Mouse (Mus musculus): Measurements from ENCODE around the gene 4930404H24Rik. TPM values are rescaled to one million over a fixed set of nuclear protein-coding genes. Genes with fewer than 3 reads are reported as not detected.

The 4930404H24Rik gene
- polyA plus RNA-seq, 1 experiment from 2014 or later: not detected

GRCm38 (mm10) chr2:153469764-153470163 is 22.8 kb upstream of the 4930404H24Rik start:
- 34% methylated on average over 4 of the region's 4 CpGs for WGBS
- no peaks in the 10 kb centered on the region for H3K27me3 ChIP-seq (replicated peaks; ENCODE audit: control insufficient read depth, insufficient read depth, low read length)
- H3K27ac ChIP-seq (replicated peaks; ENCODE audit: low read depth, low read length): no peak overlapping the region
- H3K4me2 ChIP-seq (ENCODE audit: low read depth, low read length): no peak overlapping the region
- no peak overlapping the region for H3K9ac ChIP-seq (ENCODE audit: low read depth, low read length)
- no peaks in the 10 kb centered on the region for H3K36me3 ChIP-seq (ENCODE audit: control insufficient read depth, insufficient read depth, low read length)
- peak; percentile 53; the same call in 1 of the 2 replicates for ATAC-seq (ENCODE audit: low read depth)
- no peak for DNase-seq (ENCODE audit: low spot score)
- H3K4me3 ChIP-seq (ENCODE audit: low read depth, low read length): no peak overlapping the region
- no peaks in the 10 kb centered on the region for H3K9me3 ChIP-seq (ENCODE audit: control insufficient read depth, low read length)
- peaks cover 11% of the 10 kb centered on the region; the same call in 1 of the 2 replicates for H3K4me1 ChIP-seq (ENCODE audit: control insufficient read depth, insufficient read depth, low read length)

- no peak overlapping the region for H3K9ac ChIP-seq (ENCODE audit: low read depth, low read length)
- no peaks in the 10 kb centered on the region for H3K36me3 ChIP-seq (ENCODE audit: control insufficient read depth, insufficient read depth, low read length)
- H3K27ac ChIP-seq (replicated peaks; ENCODE audit: low read depth, low read length): no peak overlapping the region
- DNase-seq (ENCODE audit: low spot score): no peak
- H3K4me2 ChIP-seq (ENCODE audit: low read depth, low read length): no peak overlapping the region
- H3K27me3 ChIP-seq (replicated peaks; ENCODE audit: control insufficient read depth, insufficient read depth, low read length): no peaks in the 10 kb centered on the region
- peaks cover 19% of the 10 kb centered on the region for H3K4me1 ChIP-seq (ENCODE audit: control insufficient read depth, insufficient read depth, low read length)
- WGBS: 28% methylated on average over 3 of the region's 3 CpGs
- H3K4me3 ChIP-seq (ENCODE audit: low read depth, low read length): no peak overlapping the region
- H3K9me3 ChIP-seq (ENCODE audit: control insufficient read depth, low read length): no peaks in the 10 kb centered on the region
- peak; percentile 73; the same call in 1 of the 2 replicates for ATAC-seq (ENCODE audit: low read depth)
Observed at GRCm38 (mm10) chr2:153470983-153471382, 21.6 kb upstream of the 4930404H24Rik start.

- Histone ChIP-seq H3K27ac (replicated peaks; ENCODE audit: low read depth, low read length) (peak overlapping the region; percentile 41; the same call in 1 of the 2 replicates), H3K9ac (ENCODE audit: low read depth, low read length) (no peak overlapping the region), H3K36me3 (ENCODE audit: control insufficient read depth, insufficient read depth, low read length) (no peaks in the 10 kb centered on the region), H3K4me3 (ENCODE audit: low read depth, low read length) (no peak overlapping the region), H3K9me3 (ENCODE audit: control insufficient read depth, low read length) (no peaks in the 10 kb centered on the region), H3K4me1 (ENCODE audit: control insufficient read depth, insufficient read depth, low read length) (peaks cover 12% of the 10 kb centered on the region), H3K4me2 (ENCODE audit: low read depth, low read length) (no peak overlapping the region), H3K27me3 (replicated peaks; ENCODE audit: control insufficient read depth, insufficient read depth, low read length) (no peaks in the 10 kb centered on the region)
- ATAC-seq (ENCODE audit: low read depth) (no peak), DNase-seq (ENCODE audit: low spot score) (peak; percentile 78)
- 15% methylated on average over 4 of the region's 4 CpGs for WGBS
Observed at GRCm38 (mm10) chr2:153475114-153476112, 17.2 kb upstream of the 4930404H24Rik start.

- Histone ChIP-seq H3K9me3 (ENCODE audit: control insufficient read depth, low read length) (no peaks in the 10 kb centered on the region), H3K27ac (replicated peaks; ENCODE audit: low read depth, low read length) (no peak overlapping the region)
Observed at GRCm38 (mm10) chr2:153478583-153478982, 14.0 kb upstream of the 4930404H24Rik start.

GRCm38 (mm10) chr2:153479486-153479885 is 13.1 kb upstream of the 4930404H24Rik start:
- Histone ChIP-seq H3K27me3 (replicated peaks; ENCODE audit: control insufficient read depth, insufficient read depth, low read length) (no peaks in the 10 kb centered on the region), H3K4me3 (ENCODE audit: low read depth, low read length) (no peak overlapping the region), H3K4me1 (ENCODE audit: control insufficient read depth, insufficient read depth, low read length) (peaks cover 24% of the 10 kb centered on the region), H3K36me3 (ENCODE audit: control insufficient read depth, insufficient read depth, low read length) (no peaks in the 10 kb centered on the region), H3K9ac (ENCODE audit: low read depth, low read length) (no peak overlapping the region), H3K9me3 (ENCODE audit: control insufficient read depth, low read length) (no peaks in the 10 kb centered on the region), H3K4me2 (ENCODE audit: low read depth, low read length) (no peak overlapping the region), H3K27ac (replicated peaks; ENCODE audit: low read depth, low read length) (no peak overlapping the region)
- no peak for ATAC-seq (ENCODE audit: low read depth)
- DNase-seq (ENCODE audit: low spot score): no peak
- 100% methylated on average over 1 of the region's 1 CpGs for WGBS

More at GRCm38 (mm10) chr2:153478583-153478982, 14.0 kb upstream of the 4930404H24Rik start:
- Histone ChIP-seq H3K36me3 (ENCODE audit: control insufficient read depth, insufficient read depth, low read length) (no peaks in the 10 kb centered on the region), H3K4me2 (ENCODE audit: low read depth, low read length) (no peak overlapping the region), H3K4me1 (ENCODE audit: control insufficient read depth, insufficient read depth, low read length) (peaks cover 16% of the 10 kb centered on the region), H3K9ac (ENCODE audit: low read depth, low read length) (no peak overlapping the region), H3K4me3 (ENCODE audit: low read depth, low read length) (no peak overlapping the region), H3K27me3 (replicated peaks; ENCODE audit: control insufficient read depth, insufficient read depth, low read length) (no peaks in the 10 kb centered on the region)
- 11% methylated on average over 4 of the region's 4 CpGs for WGBS
- peak; percentile 84 for ATAC-seq (ENCODE audit: low read depth)
- peak; percentile 71 for DNase-seq (ENCODE audit: low spot score)

- no peaks in the 10 kb centered on the region for H3K9me3 ChIP-seq (ENCODE audit: control insufficient read depth, low read length)
- DNase-seq (ENCODE audit: low spot score) (no peak), ATAC-seq (ENCODE audit: low read depth) (no peak)
- no peak overlapping the region for H3K4me3 ChIP-seq (ENCODE audit: low read depth, low read length)
- no peaks in the 10 kb centered on the region for H3K36me3 ChIP-seq (ENCODE audit: control insufficient read depth, insufficient read depth, low read length)
- no peak overlapping the region for H3K27ac ChIP-seq (replicated peaks; ENCODE audit: low read depth, low read length)
- WGBS: 58% methylated on average over 7 of the region's 7 CpGs
- no peak overlapping the region for H3K9ac ChIP-seq (ENCODE audit: low read depth, low read length)
- no peaks in the 10 kb centered on the region for H3K27me3 ChIP-seq (replicated peaks; ENCODE audit: control insufficient read depth, insufficient read depth, low read length)
- H3K4me2 ChIP-seq (ENCODE audit: low read depth, low read length): no peak overlapping the region
- peaks cover 13% of the 10 kb centered on the region for H3K4me1 ChIP-seq (ENCODE audit: control insufficient read depth, insufficient read depth, low read length)
Observed at GRCm38 (mm10) chr2:153481108-153481860, 11.3 kb upstream of the 4930404H24Rik start.

- ATAC-seq (ENCODE audit: low read depth) (no peak), DNase-seq (ENCODE audit: low spot score) (no peak)
- no peak overlapping the region for H3K4me3 ChIP-seq (ENCODE audit: low read depth, low read length)
- no peaks in the 10 kb centered on the region for H3K27me3 ChIP-seq (replicated peaks; ENCODE audit: control insufficient read depth, insufficient read depth, low read length)
- peaks cover 12% of the 10 kb centered on the region for H3K4me1 ChIP-seq (ENCODE audit: control insufficient read depth, insufficient read depth, low read length)
- no peak overlapping the region for H3K9ac ChIP-seq (ENCODE audit: low read depth, low read length)
- no peaks in the 10 kb centered on the region for H3K36me3 ChIP-seq (ENCODE audit: control insufficient read depth, insufficient read depth, low read length)
- WGBS: 70% methylated on average over 2 of the region's 2 CpGs
- H3K27ac ChIP-seq (replicated peaks; ENCODE audit: low read depth, low read length): no peak overlapping the region
- H3K9me3 ChIP-seq (ENCODE audit: control insufficient read depth, low read length): no peaks in the 10 kb centered on the region
- H3K4me2 ChIP-seq (ENCODE audit: low read depth, low read length): no peak overlapping the region
Observed at GRCm38 (mm10) chr2:153481861-153482120, 10.8 kb upstream of the 4930404H24Rik start.

- Histone ChIP-seq H3K4me3 (ENCODE audit: low read depth, low read length) (no peak overlapping the region), H3K27ac (replicated peaks; ENCODE audit: low read depth, low read length) (peak overlapping the region; percentile 49), H3K4me1 (ENCODE audit: control insufficient read depth, insufficient read depth, low read length) (peaks cover 12% of the 10 kb centered on the region), H3K27me3 (replicated peaks; ENCODE audit: control insufficient read depth, insufficient read depth, low read length) (no peaks in the 10 kb centered on the region), H3K9ac (ENCODE audit: low read depth, low read length) (peak overlapping the region; percentile 26; the same call in 1 of the 2 replicates), H3K4me2 (ENCODE audit: low read depth, low read length) (peak overlapping the region; percentile 36), H3K9me3 (ENCODE audit: control insufficient read depth, low read length) (no peaks in the 10 kb centered on the region), H3K36me3 (ENCODE audit: control insufficient read depth, insufficient read depth, low read length) (no peaks in the 10 kb centered on the region)
- 9% methylated on average over 20 of the region's 20 CpGs for WGBS
- peak; percentile 86 for DNase-seq (ENCODE audit: low spot score)
- ATAC-seq (ENCODE audit: low read depth): peak; percentile 51
Observed at GRCm38 (mm10) chr2:153483118-153483983, 9.2 kb upstream of the 4930404H24Rik start.

Measured in embryonic facial prominence, embryonic 14.5 days (tissue).